Mouse (Mus musculus): ENCODE results near the gene Muc2. TPM values are rescaled to one million over a fixed set of nuclear protein-coding genes. Genes with fewer than 3 reads are reported as not detected.

Gene Muc2
- total RNA-seq, 1 experiment: 0.94 TPM

GRCm38 (mm10) chr7:141788677-141789452 lies 98.7 kb downstream of the Muc2 start, which contains the start of gene Muc5ac:
Gene Muc5ac (plus strand): TSS chr7:141788972.
- Histone ChIP-seq H3K9ac (ENCODE audit: insufficient read depth, low read depth, low read length, poor library complexity, severe bottlenecking) (no peak within 1 kb of the TSS), H3K9me3 (ENCODE audit: control insufficient read depth, insufficient read depth, low read depth, low read length) (no peaks in the 10 kb centered on the region), H3K27ac (ENCODE audit: insufficient read depth, low read depth, low read length, poor library complexity, severe bottlenecking) (no peak within 1 kb of the TSS), H3K4me3 (ENCODE audit: insufficient read depth in 1 of 2, low read depth in 1 of 2, low read length in 2 of 2, poor library complexity in 1 of 2, severe bottlenecking in 1 of 2) (no peak within 1 kb of the TSS), H3K36me3 (ENCODE audit: control insufficient read depth, insufficient read depth, low read length, poor library complexity, severe bottlenecking) (no peaks in the 10 kb centered on the region), H3K4me1 (ENCODE audit: control insufficient read depth in 2 of 2, insufficient read depth in 2 of 2, low read length in 2 of 2, poor library complexity in 1 of 2) (no peaks in the 10 kb centered on the region)
- in situ Hi-C loops (cut with MboI; ENCODE audit: low sequenced_read_pairs in 2 of 2, unreplicated experiment in 2 of 2): no loop called here
- DNase-seq (ENCODE audit: low read depth, low spot score): no peak
- TF ChIP-seq CHD2 (IDR thresholded peaks at IDR 0.05; ENCODE audit: low read depth, low read length) (no peak), MAFK (IDR thresholded peaks at IDR 0.05; ENCODE audit: insufficient read depth, low read depth, low read length) (no peak), ZNF384 (IDR thresholded peaks at IDR 0.05; ENCODE audit: low read depth, low read length) (no peak), HCFC1 (IDR thresholded peaks at IDR 0.05; ENCODE audit: borderline replicate concordance, insufficient read depth, low read length) (no peak), ZC3H11A (IDR thresholded peaks at IDR 0.05; ENCODE audit: borderline replicate concordance, low read depth, low read length) (no peak)

DNA sequence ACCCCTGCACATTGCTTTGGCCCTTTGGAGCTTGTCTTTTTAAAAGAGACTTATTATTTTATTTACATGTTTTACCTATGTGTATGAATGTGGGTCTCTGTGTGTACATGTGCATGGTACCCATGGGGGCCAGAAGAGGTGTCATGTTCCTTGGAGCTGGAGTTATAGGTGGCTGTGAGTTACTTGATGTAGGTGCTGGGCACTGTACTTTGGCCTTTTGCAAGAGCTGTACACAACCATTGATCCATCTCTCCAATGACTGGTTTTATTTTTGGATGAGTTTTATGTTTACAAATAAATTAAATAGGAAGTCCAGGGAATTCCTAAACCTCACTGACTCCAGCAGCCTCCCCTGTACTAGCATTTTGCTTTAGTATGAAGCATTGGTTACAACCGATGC lies 104.1 kb downstream of the Muc2 start:
- H3K27ac ChIP-seq (ENCODE audit: insufficient read depth, low read depth, low read length, poor library complexity, severe bottlenecking): no peak overlapping the region
- no peaks in the 10 kb centered on the region for H3K36me3 ChIP-seq (ENCODE audit: control insufficient read depth, insufficient read depth, low read length, poor library complexity, severe bottlenecking)
- in situ Hi-C loops (cut with MboI; ENCODE audit: low sequenced_read_pairs in 2 of 2, unreplicated experiment in 2 of 2): no loop called here
- no peak overlapping the region for H3K9ac ChIP-seq (ENCODE audit: insufficient read depth, low read depth, low read length, poor library complexity, severe bottlenecking)
- H3K4me3 ChIP-seq (ENCODE audit: insufficient read depth in 1 of 2, low read depth in 1 of 2, low read length in 2 of 2, poor library complexity in 1 of 2, severe bottlenecking in 1 of 2): no peak overlapping the region
- DNase-seq (ENCODE audit: low read depth, low spot score): no peak
- 0 out of 2 replicates have a peak, but pooled peaks cover 2% of the 10 kb centered on the region for H3K9me3 ChIP-seq (ENCODE audit: control insufficient read depth, insufficient read depth, low read depth, low read length)
- no peaks in the 10 kb centered on the region for H3K4me1 ChIP-seq (ENCODE audit: control insufficient read depth in 2 of 2, insufficient read depth in 2 of 2, low read length in 2 of 2, poor library complexity in 1 of 2)
- TF ChIP-seq ZC3H11A (IDR thresholded peaks at IDR 0.05; ENCODE audit: borderline replicate concordance, low read depth, low read length): no peak
- no peak for TF ChIP-seq MAFK (IDR thresholded peaks at IDR 0.05; ENCODE audit: insufficient read depth, low read depth, low read length)
- no peak for TF ChIP-seq HCFC1 (IDR thresholded peaks at IDR 0.05; ENCODE audit: borderline replicate concordance, insufficient read depth, low read length)
- TF ChIP-seq CHD2 (IDR thresholded peaks at IDR 0.05; ENCODE audit: low read depth, low read length): no peak
- no peak for TF ChIP-seq ZNF384 (IDR thresholded peaks at IDR 0.05; ENCODE audit: low read depth, low read length)

- no peak overlapping the region for H3K27ac ChIP-seq (ENCODE audit: insufficient read depth, low read depth, low read length, poor library complexity, severe bottlenecking)
- no peaks in the 10 kb centered on the region for H3K4me1 ChIP-seq (ENCODE audit: control insufficient read depth in 2 of 2, insufficient read depth in 2 of 2, low read length in 2 of 2, poor library complexity in 1 of 2)
- no peaks in the 10 kb centered on the region for H3K36me3 ChIP-seq (ENCODE audit: control insufficient read depth, insufficient read depth, low read length, poor library complexity, severe bottlenecking)
- in situ Hi-C loops (cut with MboI; ENCODE audit: low sequenced_read_pairs in 2 of 2, unreplicated experiment in 2 of 2): no loop called here
- no peaks in the 10 kb centered on the region for H3K9me3 ChIP-seq (ENCODE audit: control insufficient read depth, insufficient read depth, low read depth, low read length)
- no peak for DNase-seq (ENCODE audit: low read depth, low spot score)
- no peak overlapping the region for H3K4me3 ChIP-seq (ENCODE audit: insufficient read depth in 1 of 2, low read depth in 1 of 2, low read length in 2 of 2, poor library complexity in 1 of 2, severe bottlenecking in 1 of 2)
- no peak overlapping the region for H3K9ac ChIP-seq (ENCODE audit: insufficient read depth, low read depth, low read length, poor library complexity, severe bottlenecking)
- TF ChIP-seq MAFK (IDR thresholded peaks at IDR 0.05; ENCODE audit: insufficient read depth, low read depth, low read length): no peak
- TF ChIP-seq ZC3H11A (IDR thresholded peaks at IDR 0.05; ENCODE audit: borderline replicate concordance, low read depth, low read length): no peak
Measured at GRCm38 (mm10) chr7:141803206-141803605, 113.1 kb downstream of the Muc2 start.

Other genes with a start within 250 kb of the Muc2 start
- gene Pidd1, start 246.3 kb upstream of the Muc2 start, total RNA-seq (2012; rRNA removed): 23.4 and 36.0 TPM in 2 replicates
- 3,085 and 4,150 TPM in 2 replicates for gene Rplp2, start 243.0 kb upstream of the Muc2 start, total RNA-seq (2012; rRNA removed)
- gene Pnpla2, start 235.1 kb upstream of the Muc2 start, total RNA-seq (2012; rRNA removed): 10.7 and 12.7 TPM in 2 replicates
- 5.8 and 11.7 TPM in 2 replicates for gene Cracr2b, start 229.2 kb upstream of the Muc2 start, total RNA-seq (2012; rRNA removed)
- gene Cd151, start 222.9 kb upstream of the Muc2 start, total RNA-seq (2012; rRNA removed): 238 and 257 TPM in 2 replicates
- 110 and 120 TPM in 2 replicates for gene Polr2l, start 215.2 kb upstream of the Muc2 start, total RNA-seq (2012; rRNA removed)
- gene Tspan4, start 215.1 kb upstream of the Muc2 start, total RNA-seq (2012; rRNA removed): 75.9 and 98.8 TPM in 2 replicates
- gene Chid1, start 150.5 kb upstream of the Muc2 start, total RNA-seq (2012; rRNA removed): 30.1 and 46.1 TPM in 2 replicates
- 98.8 and 103 TPM in 2 replicates for gene Ap2a2, start 128.2 kb upstream of the Muc2 start, total RNA-seq (2012; rRNA removed)
- gene Muc6, start 35.0 kb upstream of the Muc2 start, total RNA-seq (2012; rRNA removed): 0.09 and 0.11 TPM in 2 replicates
- under 0.01 TPM in 1 of 2 replicates, not detected in the other for gene Muc5ac, start 98.6 kb downstream of the Muc2 start, total RNA-seq (2012; rRNA removed)
- 0.04 and 0.05 TPM in 2 replicates for gene Muc5b, start 148.7 kb downstream of the Muc2 start, total RNA-seq (2012; rRNA removed)
- gene Tollip, start 228.2 kb downstream of the Muc2 start, total RNA-seq (2012; rRNA removed): 20.9 and 28.3 TPM in 2 replicates